Mouse (Mus musculus): ENCODE results near the gene Pear1. TPM values are rescaled to one million over a fixed set of nuclear protein-coding genes. Genes with fewer than 3 reads are reported as not detected.

The Pear1 gene
- total and polyA plus RNA-seq, 3 experiments, result 0.20 to 1.2 (median 0.46) TPM

GRCm38 (mm10) chr3:87758641-87759040 is 65.5 kb downstream of the Pear1 start:
- H3K4me3 ChIP-seq (replicated peaks in 1 of 3; ENCODE audit: low read depth in 2 of 3, low read length in 2 of 3, poor library complexity in 1 of 3), result no peak overlapping the region
- in situ Hi-C loops (cut with MboI; ENCODE audit: low pct_ligation_motif_present, low pct_unique_long_range_greater_than_20kb, low sequenced_read_pairs), result no loop called here
- no peak overlapping the region for H3K4me2 ChIP-seq (ENCODE audit: insufficient read depth, low read depth, poor library complexity, severe bottlenecking)
- no peak for TF ChIP-seq CHD1 (IDR thresholded peaks at IDR 0.05; ENCODE audit: low read depth, low read length)
- no peak for TF ChIP-seq MXI1 (IDR thresholded peaks at IDR 0.05; ENCODE audit: low read depth, low read length)
- TF ChIP-seq TCF12 (IDR thresholded peaks at IDR 0.05; ENCODE audit: low read depth, low read length), result no peak
- no peak for TF ChIP-seq SIN3A (IDR thresholded peaks at IDR 0.05; ENCODE audit: low read length)
- no peak for TF ChIP-seq ZNF384 (IDR thresholded peaks at IDR 0.05; ENCODE audit: low read depth, low read length)
- no peak for TF ChIP-seq NELFE (IDR thresholded peaks at IDR 0.05; ENCODE audit: low read depth, low read length)
- no peak for TF ChIP-seq NRF1 (IDR thresholded peaks at IDR 0.05; ENCODE audit: low read depth, low read length)
- no peak for TF ChIP-seq CHD2 (IDR thresholded peaks at IDR 0.05; ENCODE audit: low read length)
- no peak for TF ChIP-seq MAX (IDR thresholded peaks at IDR 0.05; ENCODE audit: low read length)
- no peak for TF ChIP-seq JUN (IDR thresholded peaks at IDR 0.05; ENCODE audit: insufficient read depth, low read depth, low read length)
- TF ChIP-seq ELF1 (IDR thresholded peaks at IDR 0.05; ENCODE audit: low read depth, low read length), result no peak
- no peak for TF ChIP-seq ZKSCAN1 (IDR thresholded peaks at IDR 0.05; ENCODE audit: borderline replicate concordance, low read depth, low read length)
- TF ChIP-seq IRF4 (IDR thresholded peaks at IDR 0.05; ENCODE audit: low read depth, low read length), result no peak
- no peak for TF ChIP-seq USF1 (IDR thresholded peaks at IDR 0.05; ENCODE audit: low read depth, low read length)
- no peak for TF ChIP-seq MYC (IDR thresholded peaks at IDR 0.05; ENCODE audit: low read depth, low read length)
- no peak overlapping the region for H3K9ac ChIP-seq (ENCODE audit: insufficient read depth, low read depth)
- H3K27ac ChIP-seq (ENCODE audit: insufficient read depth, low read depth), result no peak overlapping the region
- no peaks in the 10 kb centered on the region for H3K9me3 ChIP-seq (replicated peaks; ENCODE audit: low read length)
- DNase-seq (ENCODE audit: extremely low read depth), result no peak
- dilution Hi-C loops (cut with MboI; ENCODE audit: extremely low pct_ligation_motif_present, extremely low pct_unique_long_range_greater_than_20kb, low sequenced_read_pairs), result no loop called here
- no peaks in the 10 kb centered on the region for H3K79me2 ChIP-seq (replicated peaks; ENCODE audit: control insufficient read depth, extremely low read depth, insufficient read depth, poor library complexity, severe bottlenecking)
- no peaks in the 10 kb centered on the region for H3K36me3 ChIP-seq (replicated peaks in 1 of 2; ENCODE audit: control insufficient read depth in 1 of 2, insufficient read depth in 1 of 2, low read length in 1 of 2)
- H3K4me1 ChIP-seq (ENCODE audit: control insufficient read depth in 1 of 2, insufficient read depth in 2 of 2), result peaks cover 2 to 5% of the 10 kb centered on the region in 2 experiments; a peak in 2 of 4 replicates
- peaks cover 42% of the 10 kb centered on the region for H3K27me3 ChIP-seq (replicated peaks)

GRCm38 (mm10) chr3:87756488-87756887 is 67.6 kb downstream of the Pear1 start:
- Histone ChIP-seq H3K4me3 (replicated peaks in 1 of 3; ENCODE audit: low read depth in 2 of 3, low read length in 2 of 3, poor library complexity in 1 of 3) (no peak overlapping the region), H3K9me3 (replicated peaks; ENCODE audit: low read length) (no peaks in the 10 kb centered on the region), H3K27ac (ENCODE audit: insufficient read depth, low read depth) (no peak overlapping the region), H3K9ac (ENCODE audit: insufficient read depth, low read depth) (no peak overlapping the region), H3K79me2 (replicated peaks; ENCODE audit: control insufficient read depth, extremely low read depth, insufficient read depth, poor library complexity, severe bottlenecking) (no peaks in the 10 kb centered on the region), H3K27me3 (replicated peaks) (peaks cover 60% of the 10 kb centered on the region), H3K4me2 (ENCODE audit: insufficient read depth, low read depth, poor library complexity, severe bottlenecking) (no peak overlapping the region), H3K4me1 (ENCODE audit: control insufficient read depth in 1 of 2, insufficient read depth in 2 of 2) (0 out of 4 replicates have a peak, but pooled peaks cover 2 to 3% of the 10 kb centered on the region in 2 experiments), H3K36me3 (replicated peaks in 1 of 2; ENCODE audit: control insufficient read depth in 1 of 2, insufficient read depth in 1 of 2, low read length in 1 of 2) (no peaks in the 10 kb centered on the region)
- no peak for TF ChIP-seq RCOR1 (conservative IDR thresholded peaks at IDR 0.05; ENCODE audit: low read depth, low read length)
- TF ChIP-seq MAX (IDR thresholded peaks at IDR 0.05; ENCODE audit: low read length), result no peak
- TF ChIP-seq MAFK (IDR thresholded peaks at IDR 0.05; ENCODE audit: insufficient replicate concordance, low read length), result no peak
- dilution Hi-C loops (cut with MboI; ENCODE audit: extremely low pct_ligation_motif_present, extremely low pct_unique_long_range_greater_than_20kb, low sequenced_read_pairs) (no loop called here), in situ Hi-C loops (cut with MboI; ENCODE audit: low pct_ligation_motif_present, low pct_unique_long_range_greater_than_20kb, low sequenced_read_pairs) (no loop called here)
- no peak for DNase-seq (ENCODE audit: extremely low read depth)

Data from CH12.LX (cell line).